Mouse (Mus musculus) urinary bladder, postnatal 4 days (tissue): Measurements from ENCODE around the gene Gm884.
"Not testable (repeated sequence)": the region's sequence is repeated elsewhere in the genome, so short reads cannot be mapped to it uniquely, and the experiment has no call there.

Experiments
- DNase-seq, 2 experiments: peaks; one replicate each; pipeline ENCODE4 v3.0.0; 2021 to 2022; ENCODE audit warnings: low spot score in 2 of 2

Gene Gm884

DNA sequence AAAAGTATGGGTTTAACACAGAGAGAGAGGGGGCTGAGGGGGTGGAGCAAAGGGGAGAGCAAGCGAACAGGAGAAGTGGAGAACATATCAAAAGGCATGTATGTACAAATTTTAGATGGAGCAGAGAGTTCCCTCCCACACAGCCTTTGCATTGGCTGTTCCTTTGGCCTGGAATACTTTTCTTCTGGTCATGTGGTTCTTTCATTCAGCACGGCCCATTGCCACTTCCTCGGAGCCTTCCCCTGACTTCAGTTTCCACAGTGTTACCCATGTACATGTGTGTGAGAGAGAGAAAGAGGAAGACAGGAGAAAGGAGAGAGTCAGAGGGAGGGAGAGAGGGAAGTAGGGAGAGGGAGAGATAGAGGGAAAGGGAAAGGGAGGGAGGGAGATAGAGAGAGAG lies 14.5 kb upstream of the Gm884 start:
- DNase-seq = peak in 1 of 2 experiments; percentile 20

GRCm38 (mm10) chr11:103634806-103635205 lies 13.9 kb upstream of the Gm884 start:
- DNase-seq = peak in 1 of 2 experiments; percentile 55

- DNase-seq = peak; percentile 15 to 49
These were observed 6.5 kb upstream of the Gm884 start for GRCm38 (mm10) chr11:103627453-103627852.

DNA sequence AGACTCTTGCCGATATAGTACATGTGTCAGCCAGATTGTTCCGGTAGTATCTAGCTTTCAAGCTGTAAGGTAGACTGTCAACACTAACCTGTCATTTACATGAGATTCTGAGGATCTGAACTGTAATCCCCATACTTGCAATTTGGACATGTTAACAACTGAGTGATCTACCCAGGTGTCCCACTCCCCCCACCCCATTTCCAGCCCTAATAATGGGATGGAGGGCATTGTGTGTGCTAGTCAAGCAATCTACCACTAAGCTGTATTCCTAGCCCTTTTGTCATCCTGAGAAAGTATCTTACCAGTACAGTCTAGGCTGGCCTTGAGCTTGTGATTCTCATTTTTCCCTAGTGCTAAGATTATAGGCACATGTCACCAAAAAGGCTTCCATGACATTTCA lies 10.2 kb downstream of the Gm884 start:
- DNase-seq = no peak

DNA sequence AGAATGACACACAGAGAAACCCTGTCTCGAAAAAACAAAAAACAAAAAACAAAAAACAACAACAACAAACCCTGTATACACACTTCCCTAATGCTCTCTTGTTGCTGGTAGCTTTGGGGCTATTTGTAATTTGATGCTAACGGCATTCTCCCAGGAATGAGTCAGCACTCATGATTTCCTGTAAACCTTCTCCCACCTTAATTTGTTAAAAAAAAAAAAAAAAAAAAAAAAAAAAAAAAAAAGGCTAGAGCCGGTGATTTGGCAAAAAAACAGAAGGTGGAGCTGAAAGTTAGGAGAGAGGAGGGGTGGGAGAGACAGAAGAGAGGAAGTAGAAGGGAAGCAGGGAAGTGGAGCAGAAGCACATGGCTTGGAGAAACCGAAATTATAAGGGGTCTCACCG lies 14.3 kb downstream of the Gm884 start:
- no peak for DNase-seq

DNA sequence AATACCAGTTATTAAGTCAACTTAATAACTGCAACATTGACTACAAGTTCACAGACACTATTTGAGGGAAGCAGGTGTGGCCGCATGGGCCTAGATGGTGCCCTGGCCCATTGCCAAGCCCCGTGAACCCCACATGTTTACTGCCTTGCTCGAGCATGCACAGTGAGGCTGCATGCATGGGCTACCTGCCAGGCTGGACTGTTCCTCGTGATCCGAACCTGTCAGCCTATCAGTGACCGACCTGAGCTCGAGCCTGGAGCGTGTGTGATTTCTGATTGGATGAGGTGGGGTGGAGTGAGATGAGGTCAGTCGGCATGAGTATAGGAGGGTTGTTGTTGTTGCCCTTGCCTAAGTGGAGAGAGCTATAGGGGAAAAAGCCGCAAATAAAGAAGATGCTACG lies 42.6 kb downstream of the Gm884 start:
- no peak for DNase-seq

GRCm38 (mm10) chr11:103556021-103556420 lies 64.9 kb downstream of the Gm884 start:
- no peak for DNase-seq

DNA sequence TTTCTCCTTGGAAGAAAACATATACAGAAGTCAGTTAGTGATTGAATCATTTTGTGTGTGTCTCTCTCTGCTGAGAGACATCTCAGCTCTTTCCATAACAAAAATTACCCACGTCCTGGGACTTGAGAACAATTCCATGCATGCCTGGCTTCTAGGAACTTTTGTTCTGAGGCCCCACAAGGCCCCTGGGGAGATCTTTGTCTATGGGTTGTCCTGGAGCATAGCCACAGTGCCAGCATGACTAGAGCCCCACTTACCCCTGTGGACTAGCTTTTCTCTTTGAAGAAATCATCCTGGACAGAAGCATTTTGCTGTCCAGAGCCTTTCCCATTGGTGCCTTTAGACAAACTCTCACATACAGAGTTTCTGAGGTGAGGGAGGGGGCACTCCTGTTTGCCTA lies 86.0 kb downstream of the Gm884 start:
- not testable (repeated sequence) for DNase-seq

DNA sequence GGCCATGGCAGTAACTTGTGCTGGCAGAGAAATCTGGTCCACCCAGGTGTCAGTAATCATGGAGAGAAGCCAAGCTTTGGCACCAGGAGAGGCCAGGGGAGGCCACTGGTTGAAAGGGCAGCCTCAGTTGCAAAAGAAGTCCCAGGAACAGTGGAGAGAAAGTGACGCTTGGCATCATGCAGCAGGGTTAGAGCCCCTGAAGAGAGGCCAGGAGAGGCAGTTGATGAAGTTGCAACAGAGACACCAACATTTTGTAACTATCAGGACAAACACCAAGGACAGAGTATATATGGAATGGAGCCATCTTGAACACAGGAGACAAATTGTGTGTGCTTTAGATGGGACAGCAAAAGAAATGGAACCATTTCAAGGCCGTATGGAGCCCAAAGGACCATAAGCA lies 108.8 kb downstream of the Gm884 start:
- DNase-seq = no peak

DNA sequence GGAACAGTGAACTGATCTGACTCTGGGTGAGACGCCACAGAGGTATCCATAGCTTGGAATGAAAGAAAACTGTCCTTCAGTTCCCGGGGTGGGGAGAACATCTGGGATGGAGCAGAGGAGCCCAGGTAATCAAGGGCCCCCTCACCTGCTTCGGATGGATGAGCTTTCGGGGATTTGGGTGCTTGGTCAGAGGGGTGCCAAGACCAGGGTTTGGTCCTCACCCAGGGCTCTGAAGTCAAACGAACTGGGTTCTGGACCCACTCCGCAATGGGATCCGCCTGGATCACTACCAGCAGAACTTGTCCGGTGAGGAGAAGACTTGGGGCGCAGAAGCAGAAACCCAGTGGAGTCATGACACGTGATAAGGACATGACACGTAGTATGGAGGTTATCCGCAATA lies 116.4 kb downstream of the Gm884 start, which contains the start of gene Lrrc37a:
Lrrc37a (minus strand) TSS at position 101 of the 400 bp plus-strand sequence.
- DNase-seq = no peak
